Mouse (Mus musculus): ENCODE results near the gene Zbtb12. TPM values are rescaled to one million over a fixed set of nuclear protein-coding genes. Genes with fewer than 3 reads are reported as not detected.
A peak's percentile ranks its signal among the peaks of the same experiment; 100 is the strongest.
"Not testable (repeated sequence)": the region's sequence is repeated elsewhere in the genome, so short reads cannot be mapped to it uniquely, and the experiment has no call there.

Zbtb12 gene
- polyA plus RNA-seq, 1 experiment from 2014 or later: 2.1 TPM

- H3K9ac ChIP-seq (ENCODE audit: low read depth, low read length): peak overlapping the region; percentile 93
- peak overlapping the region; percentile 92 for H3K4me3 ChIP-seq (ENCODE audit: low read length)
- WGBS: 16% methylated on average over 10 of the region's 10 CpGs
- peak overlapping the region; percentile 97 for H3K27ac ChIP-seq (ENCODE audit: low read depth, low read length)
- H3K4me2 ChIP-seq (replicated peaks; ENCODE audit: low read depth, low read length): peak overlapping the region; percentile 90
- no peak for ATAC-seq (ENCODE audit: low FRiP score, low TSS enrichment)
- H3K9me3 ChIP-seq (ENCODE audit: control insufficient read depth, low read length): no peaks in the 10 kb centered on the region
- peaks cover 13% of the 10 kb centered on the region for H3K36me3 ChIP-seq (ENCODE audit: control insufficient read depth, insufficient read depth, low read length)
- no peaks in the 10 kb centered on the region for H3K27me3 ChIP-seq (ENCODE audit: control insufficient read depth, insufficient read depth, low read length)
- peaks cover 10% of the 10 kb centered on the region for H3K4me1 ChIP-seq (ENCODE audit: control insufficient read depth, insufficient read depth, low read length)
These were observed 18.3 kb downstream of the Zbtb12 start for GRCm38 (mm10) chr17:34897373-34898159.

GRCm38 (mm10) chr17:34898160-34898586, 18.9 kb downstream of the Zbtb12 start, which contains the start of the genes C2 and Ehmt2:
Gene C2, minus strand, starts transcription at chr17:34898265.
Gene Ehmt2, plus strand, starts transcription at chr17:34898469.
- under 1% methylated on average over 32 of the region's 44 CpGs for WGBS
- peak; percentile 53 for ATAC-seq (ENCODE audit: low FRiP score, low TSS enrichment)

GRCm38 (mm10) chr17:34898706-34899052, 19.4 kb downstream of the Zbtb12 start:
- Histone ChIP-seq H3K4me3 (ENCODE audit: low read length) (peak overlapping the region; percentile 92), H3K9me3 (ENCODE audit: control insufficient read depth, low read length) (no peaks in the 10 kb centered on the region), H3K4me1 (ENCODE audit: control insufficient read depth, insufficient read depth, low read length) (peaks cover 13% of the 10 kb centered on the region), H3K27ac (ENCODE audit: low read depth, low read length) (peak overlapping the region; percentile 97), H3K27me3 (ENCODE audit: control insufficient read depth, insufficient read depth, low read length) (no peaks in the 10 kb centered on the region), H3K36me3 (ENCODE audit: control insufficient read depth, insufficient read depth, low read length) (peaks cover 24% of the 10 kb centered on the region), H3K9ac (ENCODE audit: low read depth, low read length) (peak overlapping the region; percentile 93), H3K4me2 (replicated peaks; ENCODE audit: low read depth, low read length) (peak overlapping the region; percentile 90)
- WGBS: 0% methylated on average over 18 of the region's 47 CpGs
- ATAC-seq (ENCODE audit: low FRiP score, low TSS enrichment): no peak

More at GRCm38 (mm10) chr17:34898160-34898586, 18.9 kb downstream of the Zbtb12 start, which contains the start of the genes C2 and Ehmt2:
- H3K27me3 ChIP-seq (ENCODE audit: control insufficient read depth, insufficient read depth, low read length): no peaks in the 10 kb centered on the region
- H3K9me3 ChIP-seq (ENCODE audit: control insufficient read depth, low read length): no peaks in the 10 kb centered on the region
- peak within 1 kb of the TSS; percentile 92 for H3K4me3 ChIP-seq (ENCODE audit: low read length)
- peaks cover 19% of the 10 kb centered on the region for H3K36me3 ChIP-seq (ENCODE audit: control insufficient read depth, insufficient read depth, low read length)
- H3K4me1 ChIP-seq (ENCODE audit: control insufficient read depth, insufficient read depth, low read length): peaks cover 13% of the 10 kb centered on the region
- peak within 1 kb of the TSS; percentile 93 for H3K9ac ChIP-seq (ENCODE audit: low read depth, low read length)
- H3K27ac ChIP-seq (ENCODE audit: low read depth, low read length): peak within 1 kb of the TSS; percentile 97
- H3K4me2 ChIP-seq (replicated peaks; ENCODE audit: low read depth, low read length): peak within 1 kb of the TSS; percentile 90

- WGBS: 1% methylated on average over 34 of the region's 45 CpGs
- peak overlapping the region; percentile 90 for H3K4me2 ChIP-seq (replicated peaks; ENCODE audit: low read depth, low read length)
These were observed 20.0 kb downstream of the Zbtb12 start for GRCm38 (mm10) chr17:34899053-34899889.

GRCm38 (mm10) chr17:34899890-34900243, 20.6 kb downstream of the Zbtb12 start:
- Histone ChIP-seq H3K9me3 (ENCODE audit: control insufficient read depth, low read length) (no peaks in the 10 kb centered on the region), H3K36me3 (ENCODE audit: control insufficient read depth, insufficient read depth, low read length) (peaks cover 32% of the 10 kb centered on the region), H3K9ac (ENCODE audit: low read depth, low read length) (peak overlapping the region; percentile 93), H3K27me3 (ENCODE audit: control insufficient read depth, insufficient read depth, low read length) (no peaks in the 10 kb centered on the region), H3K27ac (ENCODE audit: low read depth, low read length) (peak overlapping the region; percentile 97), H3K4me3 (ENCODE audit: low read length) (peak overlapping the region; percentile 92), H3K4me1 (ENCODE audit: control insufficient read depth, insufficient read depth, low read length) (peaks cover 13% of the 10 kb centered on the region), H3K4me2 (replicated peaks; ENCODE audit: low read depth, low read length) (peak overlapping the region; percentile 90)
- ATAC-seq (ENCODE audit: low FRiP score, low TSS enrichment): no peak
- under 1% methylated on average over 5 of the region's 5 CpGs for WGBS

More at GRCm38 (mm10) chr17:34899053-34899889, 20.0 kb downstream of the Zbtb12 start:
- Histone ChIP-seq H3K9ac (ENCODE audit: low read depth, low read length) (peak overlapping the region; percentile 93), H3K4me3 (ENCODE audit: low read length) (peak overlapping the region; percentile 92), H3K4me1 (ENCODE audit: control insufficient read depth, insufficient read depth, low read length) (peaks cover 13% of the 10 kb centered on the region), H3K27me3 (ENCODE audit: control insufficient read depth, insufficient read depth, low read length) (no peaks in the 10 kb centered on the region), H3K27ac (ENCODE audit: low read depth, low read length) (peak overlapping the region; percentile 97), H3K9me3 (ENCODE audit: control insufficient read depth, low read length) (no peaks in the 10 kb centered on the region), H3K36me3 (ENCODE audit: control insufficient read depth, insufficient read depth, low read length) (peaks cover 26% of the 10 kb centered on the region)
- ATAC-seq (ENCODE audit: low FRiP score, low TSS enrichment): no peak

GRCm38 (mm10) chr17:34900826-34901225, 21.5 kb downstream of the Zbtb12 start:
- ATAC-seq (ENCODE audit: low FRiP score, low TSS enrichment); H3K27ac ChIP-seq (ENCODE audit: low read depth, low read length); H3K4me2 ChIP-seq (replicated peaks; ENCODE audit: low read depth, low read length); H3K9me3 ChIP-seq (ENCODE audit: control insufficient read depth, low read length); H3K4me3 ChIP-seq (ENCODE audit: low read length); H3K9ac ChIP-seq (ENCODE audit: low read depth, low read length); H3K4me1 ChIP-seq (ENCODE audit: control insufficient read depth, insufficient read depth, low read length); H3K27me3 ChIP-seq (ENCODE audit: control insufficient read depth, insufficient read depth, low read length): not testable (repeated sequence)
- peaks cover 41% of the 10 kb centered on the region for H3K36me3 ChIP-seq (ENCODE audit: control insufficient read depth, insufficient read depth, low read length)

- H3K27ac ChIP-seq (ENCODE audit: low read depth, low read length); H3K4me3 ChIP-seq (ENCODE audit: low read length); H3K27me3 ChIP-seq (ENCODE audit: control insufficient read depth, insufficient read depth, low read length); ATAC-seq (ENCODE audit: low FRiP score, low TSS enrichment); H3K9ac ChIP-seq (ENCODE audit: low read depth, low read length); H3K4me1 ChIP-seq (ENCODE audit: control insufficient read depth, insufficient read depth, low read length); H3K4me2 ChIP-seq (replicated peaks; ENCODE audit: low read depth, low read length); H3K9me3 ChIP-seq (ENCODE audit: control insufficient read depth, low read length): not testable (repeated sequence)
- 94% methylated on average over 9 of the region's 10 CpGs for WGBS
- peaks cover 46% of the 10 kb centered on the region for H3K36me3 ChIP-seq (ENCODE audit: control insufficient read depth, insufficient read depth, low read length)
These were observed 22.7 kb downstream of the Zbtb12 start for GRCm38 (mm10) chr17:34901948-34902347.

- H3K9ac ChIP-seq (ENCODE audit: low read depth, low read length): no peak overlapping the region
- no peaks in the 10 kb centered on the region for H3K9me3 ChIP-seq (ENCODE audit: control insufficient read depth, low read length)
- WGBS: 74% methylated on average over 9 of the region's 9 CpGs
- no peak overlapping the region for H3K4me3 ChIP-seq (ENCODE audit: low read length)
- no peak overlapping the region for H3K27ac ChIP-seq (ENCODE audit: low read depth, low read length)
- no peaks in the 10 kb centered on the region for H3K27me3 ChIP-seq (ENCODE audit: control insufficient read depth, insufficient read depth, low read length)
- no peak for ATAC-seq (ENCODE audit: low FRiP score, low TSS enrichment)
- H3K4me1 ChIP-seq (ENCODE audit: control insufficient read depth, insufficient read depth, low read length): peaks cover 3% of the 10 kb centered on the region; the same call in 1 of the 2 replicates
- H3K4me2 ChIP-seq (replicated peaks; ENCODE audit: low read depth, low read length): no peak overlapping the region
- peaks cover 56% of the 10 kb centered on the region for H3K36me3 ChIP-seq (ENCODE audit: control insufficient read depth, insufficient read depth, low read length)
These were observed 23.6 kb downstream of the Zbtb12 start for GRCm38 (mm10) chr17:34902895-34903294.
